Mouse (Mus musculus): Measurements from ENCODE around the gene Scgb2b2. TPM values are rescaled to one million over a fixed set of nuclear protein-coding genes. Genes with fewer than 3 reads are reported as not detected.

The Scgb2b2 gene
- not detected for total RNA-seq (2021)
- long read RNA-seq = 0 reads

- no peak for DNase-seq (ENCODE audit: low spot score in 2 of 2)
These were observed at the start of gene Scgb2b2 for GRCm38 (mm10) chr7:31290208-31290607. Gene Scgb2b2 (plus strand): TSS chr7:31290508.

- no peak for DNase-seq (ENCODE audit: low spot score in 2 of 2)
These were observed 1.4 kb downstream of the Scgb2b2 start, which contains the start of gene Scgb1b2 for GRCm38 (mm10) chr7:31291721-31292120. Gene Scgb1b2 (minus strand): TSS chr7:31291821.

Other genes starting within 250 kb of the Scgb2b2 start
- gene Fxyd5, start 248.0 kb upstream of the Scgb2b2 start, total RNA-seq (2021) = 10 to 100 TPM; 16.8 to 21.5 TPM
- gene Fxyd7, start 239.0 kb upstream of the Scgb2b2 start, total RNA-seq (2021) = 100 to 1,000 TPM in 1 of 2 experiments, 10 to 100 TPM in 1; 87.4 to 103 TPM
- gene Fxyd1, start 233.3 kb upstream of the Scgb2b2 start, total RNA-seq (2021) = 100 to 1,000 TPM; 113 to 114 TPM
- gene Lgi4, start 231.2 kb upstream of the Scgb2b2 start, total RNA-seq (2021) = 10 to 100 TPM; 37.9 to 40.4 TPM
- under 1 TPM; 0.58 to 0.92 TPM for gene Fxyd3, start 213.8 kb upstream of the Scgb2b2 start, total RNA-seq (2021)
- 1 to 10 TPM; 4.3 to 7.0 TPM for gene Hpn, start 175.2 kb upstream of the Scgb2b2 start, total RNA-seq (2021)
- gene Scn1b, start 163.5 kb upstream of the Scgb2b2 start, total RNA-seq (2021) = 100 to 1,000 TPM; 669 to 714 TPM
- gene Gramd1a, start 134.6 kb upstream of the Scgb2b2 start, total RNA-seq (2021) = 100 to 1,000 TPM; 108 to 115 TPM
- not detected for gene Scgb1b2, start 1.3 kb downstream of the Scgb2b2 start, total RNA-seq (2021)
- gene Scgb2b3, start 71.6 kb downstream of the Scgb2b2 start, total RNA-seq (2021) = not detected
- gene Scgb1b3, start 85.1 kb downstream of the Scgb2b2 start, total RNA-seq (2021) = not detected